Mouse (Mus musculus): ENCODE measurements around the gene Col7a1. TPM values are rescaled to one million over a fixed set of nuclear protein-coding genes. Genes with fewer than 3 reads are reported as not detected.

Gene Col7a1
- polyA plus RNA-seq, 1 experiment from 2014 or later = 1.1 TPM

DNA sequence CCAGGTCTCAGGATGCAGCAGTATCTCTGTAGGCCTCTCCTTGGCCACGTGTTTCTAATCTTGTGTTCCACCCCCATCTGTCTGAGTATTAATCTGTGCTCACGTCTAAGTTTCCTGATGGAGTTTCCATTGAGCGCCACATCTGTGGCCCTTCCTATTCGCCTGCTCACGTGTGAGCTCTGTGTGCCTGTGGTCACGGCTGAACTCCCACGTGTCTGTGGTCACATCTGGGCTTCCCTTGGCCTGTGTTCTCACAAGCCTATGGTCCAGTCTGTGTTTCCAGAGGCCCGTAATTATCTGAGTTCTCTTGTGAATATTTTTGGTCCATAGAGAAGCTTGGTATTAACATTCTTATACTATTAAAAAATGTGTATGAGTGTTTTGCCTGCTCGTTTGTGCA lies 23.1 kb downstream of the Col7a1 start:
- Histone ChIP-seq H3K4me2 (no peak overlapping the region), H3K4me1 (ENCODE audit: control insufficient read depth, insufficient read depth, low read length) (no peaks in the 10 kb centered on the region)

DNA sequence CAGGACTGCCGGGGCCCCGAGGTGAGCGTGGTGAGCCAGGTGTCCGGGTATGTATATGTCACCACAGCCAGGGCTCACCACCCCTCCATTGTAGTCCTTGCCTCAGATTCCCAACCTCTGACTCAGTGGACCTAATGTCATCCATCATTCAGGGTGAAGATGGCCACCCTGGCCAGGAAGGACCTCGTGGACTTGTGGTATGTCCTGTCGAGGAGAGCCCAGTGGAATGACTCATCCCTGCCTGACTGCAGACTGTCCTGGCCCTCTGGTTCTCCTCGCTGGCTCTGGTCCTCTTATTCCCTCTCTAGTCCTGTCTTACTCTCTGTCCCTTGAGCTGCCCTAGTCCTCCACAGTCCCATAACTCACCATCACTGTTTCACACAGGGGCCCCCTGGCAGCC lies 24.6 kb downstream of the Col7a1 start:
- no peak for ATAC-seq (ENCODE audit: low FRiP score)

More for the DNA sequence above, 23.1 kb downstream of the Col7a1 start:
- Histone ChIP-seq H3K27me3 (ENCODE audit: control insufficient read depth, insufficient read depth, low read length) (no peaks in the 10 kb centered on the region), H3K9ac (ENCODE audit: low read length) (no peak overlapping the region), H3K27ac (ENCODE audit: low read depth, low read length) (no peak overlapping the region), H3K4me3 (ENCODE audit: low read depth, low read length) (no peak overlapping the region), H3K36me3 (ENCODE audit: control insufficient read depth, insufficient read depth, low read length) (no peaks in the 10 kb centered on the region), H3K9me3 (ENCODE audit: control insufficient read depth, low read length) (no peaks in the 10 kb centered on the region)
- 85% methylated on average over 9 of the region's 9 CpGs for WGBS
- no peak for ATAC-seq (ENCODE audit: low FRiP score)
- peak; percentile 51 for DNase-seq (ENCODE audit: low spot score, missing footprints)

DNA sequence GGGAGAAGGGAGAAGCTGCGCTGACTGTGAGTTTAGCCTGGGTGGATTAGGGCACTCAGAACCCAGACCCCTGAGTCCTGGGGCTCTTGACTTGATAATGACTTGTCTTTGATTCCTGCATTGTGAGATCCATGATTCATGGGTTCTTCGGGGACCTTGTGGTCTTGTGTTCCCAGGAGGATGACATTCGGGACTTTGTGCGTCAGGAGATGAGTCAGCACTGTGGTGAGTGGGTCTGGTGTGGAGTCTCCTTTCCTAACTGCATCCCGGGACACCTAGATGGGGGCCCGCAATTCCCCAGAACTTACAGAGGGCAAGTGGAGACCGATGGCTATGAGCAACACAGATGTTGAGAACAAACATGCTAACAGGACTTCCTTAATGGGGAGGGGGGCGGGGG lies 29.1 kb downstream of the Col7a1 start:
- Histone ChIP-seq H3K9me3 (ENCODE audit: control insufficient read depth, low read length) (no peaks in the 10 kb centered on the region), H3K4me1 (ENCODE audit: control insufficient read depth, insufficient read depth, low read length) (no peaks in the 10 kb centered on the region), H3K4me2 (no peak overlapping the region), H3K27ac (ENCODE audit: low read depth, low read length) (no peak overlapping the region), H3K36me3 (ENCODE audit: control insufficient read depth, insufficient read depth, low read length) (no peaks in the 10 kb centered on the region), H3K27me3 (ENCODE audit: control insufficient read depth, insufficient read depth, low read length) (no peaks in the 10 kb centered on the region; the same call in 1 of the 2 replicates), H3K9ac (ENCODE audit: low read length) (no peak overlapping the region), H3K4me3 (ENCODE audit: low read depth, low read length) (no peak overlapping the region)
- 89% methylated on average over 8 of the region's 8 CpGs for WGBS
- DNase-seq (ENCODE audit: low spot score, missing footprints) (no peak), ATAC-seq (ENCODE audit: low FRiP score) (no peak)

More for the DNA sequence above, 24.6 kb downstream of the Col7a1 start:
- 84% methylated on average over 7 of the region's 7 CpGs for WGBS
- no peak overlapping the region for H3K4me2 ChIP-seq
- no peak overlapping the region for H3K4me3 ChIP-seq (ENCODE audit: low read depth, low read length)
- H3K27me3 ChIP-seq (ENCODE audit: control insufficient read depth, insufficient read depth, low read length) = no peaks in the 10 kb centered on the region
- H3K27ac ChIP-seq (ENCODE audit: low read depth, low read length) = no peak overlapping the region
- DNase-seq (ENCODE audit: low spot score, missing footprints) = peak; percentile 57
- H3K9ac ChIP-seq (ENCODE audit: low read length) = no peak overlapping the region
- no peaks in the 10 kb centered on the region for H3K36me3 ChIP-seq (ENCODE audit: control insufficient read depth, insufficient read depth, low read length)
- no peaks in the 10 kb centered on the region for H3K9me3 ChIP-seq (ENCODE audit: control insufficient read depth, low read length)
- no peaks in the 10 kb centered on the region for H3K4me1 ChIP-seq (ENCODE audit: control insufficient read depth, insufficient read depth, low read length)

DNA sequence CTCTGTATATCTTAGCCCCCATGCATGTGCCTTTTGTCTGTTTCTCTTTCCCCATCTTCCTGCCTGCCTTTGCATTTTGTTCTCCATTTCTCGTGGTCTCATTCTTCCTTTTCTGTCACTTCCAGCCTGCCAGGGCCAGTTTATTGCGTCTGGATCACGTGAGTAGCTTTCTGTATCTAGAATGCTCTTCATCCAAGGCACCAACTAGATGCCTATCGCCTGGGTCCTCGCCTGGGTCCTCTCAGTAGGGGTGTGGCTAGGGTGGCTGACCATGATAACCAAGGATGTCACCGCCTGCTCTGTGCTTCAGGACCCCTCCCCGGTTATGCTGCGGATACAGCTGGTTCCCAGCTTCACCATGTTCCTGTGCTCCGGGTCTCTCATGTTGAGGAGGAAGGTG lies 29.8 kb downstream of the Col7a1 start:
- Histone ChIP-seq H3K36me3 (ENCODE audit: control insufficient read depth, insufficient read depth, low read length) (no peaks in the 10 kb centered on the region), H3K4me2 (no peak overlapping the region), H3K27me3 (ENCODE audit: control insufficient read depth, insufficient read depth, low read length) (no peaks in the 10 kb centered on the region; the same call in 1 of the 2 replicates), H3K9me3 (ENCODE audit: control insufficient read depth, low read length) (no peaks in the 10 kb centered on the region), H3K4me3 (ENCODE audit: low read depth, low read length) (no peak overlapping the region), H3K9ac (ENCODE audit: low read length) (no peak overlapping the region), H3K27ac (ENCODE audit: low read depth, low read length) (no peak overlapping the region), H3K4me1 (ENCODE audit: control insufficient read depth, insufficient read depth, low read length) (no peaks in the 10 kb centered on the region)
- ATAC-seq (ENCODE audit: low FRiP score) (no peak), DNase-seq (ENCODE audit: low spot score, missing footprints) (peak; percentile 14)
- 85% methylated on average over 9 of the region's 9 CpGs for WGBS

DNA sequence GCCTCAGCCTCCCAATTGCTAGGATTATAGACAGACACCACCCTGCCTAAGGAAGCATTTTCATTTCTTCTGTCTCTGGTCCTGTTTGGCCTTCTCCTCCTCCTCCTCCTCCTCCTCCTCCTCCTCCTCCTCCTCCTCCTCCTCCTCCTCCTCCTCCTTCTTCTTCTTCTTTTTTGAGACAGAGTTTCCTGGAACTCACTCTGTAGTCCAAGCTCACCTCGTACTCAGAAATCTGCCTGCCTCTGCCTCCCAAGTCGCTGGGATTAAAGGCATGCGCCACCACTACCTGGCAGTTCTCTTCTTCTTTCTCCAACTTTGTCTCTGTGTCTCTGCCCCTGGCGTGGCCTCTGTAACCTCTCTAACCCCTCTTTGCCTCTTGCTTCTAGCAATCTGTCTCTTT lies 32.3 kb downstream of the Col7a1 start, which contains the start of gene Ucn2:
Gene Ucn2 (plus strand): TSS at position 301 of the 400 bp plus-strand sequence.
- DNase-seq (ENCODE audit: low spot score, missing footprints) = no peak
- Histone ChIP-seq H3K9ac (ENCODE audit: low read length) (no peak within 1 kb of the TSS), H3K4me2 (no peak within 1 kb of the TSS), H3K9me3 (ENCODE audit: control insufficient read depth, low read length) (no peaks in the 10 kb centered on the region), H3K4me1 (ENCODE audit: control insufficient read depth, insufficient read depth, low read length) (peaks cover 2% of the 10 kb centered on the region; the same call in 1 of the 2 replicates), H3K36me3 (ENCODE audit: control insufficient read depth, insufficient read depth, low read length) (no peaks in the 10 kb centered on the region), H3K27ac (ENCODE audit: low read depth, low read length) (no peak within 1 kb of the TSS), H3K27me3 (ENCODE audit: control insufficient read depth, insufficient read depth, low read length) (no peaks in the 10 kb centered on the region; the same call in 1 of the 2 replicates), H3K4me3 (ENCODE audit: low read depth, low read length) (no peak within 1 kb of the TSS)
- 89% methylated on average over 4 of the region's 4 CpGs for WGBS
- no peak for ATAC-seq (ENCODE audit: low FRiP score)

DNA sequence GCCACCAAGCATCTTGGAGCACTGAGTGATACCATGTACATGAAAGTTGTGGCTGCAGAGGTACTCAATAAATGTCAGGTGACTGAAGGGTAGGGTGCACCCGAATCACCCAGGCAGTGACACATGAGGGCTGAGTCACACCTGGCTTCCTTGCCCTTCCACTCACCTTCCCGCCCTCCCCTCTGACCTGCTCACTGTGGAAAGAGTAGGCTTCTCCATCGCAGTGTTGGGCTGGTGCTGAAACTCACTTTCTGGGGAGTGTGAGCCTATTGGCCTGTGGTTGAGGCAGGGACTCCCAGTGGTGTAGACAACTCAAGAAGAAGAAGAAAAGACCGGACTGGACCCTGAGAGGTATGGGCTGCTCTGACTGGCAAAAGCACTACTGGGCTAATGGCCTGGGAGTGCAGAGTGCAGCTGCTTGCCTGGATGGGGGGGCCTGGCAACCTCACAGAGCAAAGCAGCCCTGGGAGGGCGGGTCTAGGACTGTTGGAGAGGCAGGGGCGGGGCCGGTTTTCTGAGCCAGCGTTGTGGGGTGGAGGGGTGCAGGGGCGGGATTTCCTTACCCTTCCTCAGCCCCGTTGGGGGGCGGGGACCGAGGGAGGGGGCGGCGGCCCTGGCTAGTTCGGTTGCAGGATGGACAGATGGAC lies 34.4 kb downstream of the Col7a1 start:
- DNase-seq (ENCODE audit: low spot score, missing footprints) (no peak), ATAC-seq (ENCODE audit: low FRiP score) (no peak)
- H3K36me3 ChIP-seq (ENCODE audit: control insufficient read depth, insufficient read depth, low read length) = no peaks in the 10 kb centered on the region
- no peak overlapping the region for H3K27ac ChIP-seq (ENCODE audit: low read depth, low read length)
- no peaks in the 10 kb centered on the region for H3K9me3 ChIP-seq (ENCODE audit: control insufficient read depth, low read length)
- H3K4me2 ChIP-seq = no peak overlapping the region
- peaks cover 9% of the 10 kb centered on the region for H3K4me1 ChIP-seq (ENCODE audit: control insufficient read depth, insufficient read depth, low read length)
- WGBS = 27% methylated on average over 12 of the region's 15 CpGs
- no peak overlapping the region for H3K9ac ChIP-seq (ENCODE audit: low read length)
- no peak overlapping the region for H3K4me3 ChIP-seq (ENCODE audit: low read depth, low read length)
- H3K27me3 ChIP-seq (ENCODE audit: control insufficient read depth, insufficient read depth, low read length) = no peaks in the 10 kb centered on the region; the same call in 1 of the 2 replicates

DNA sequence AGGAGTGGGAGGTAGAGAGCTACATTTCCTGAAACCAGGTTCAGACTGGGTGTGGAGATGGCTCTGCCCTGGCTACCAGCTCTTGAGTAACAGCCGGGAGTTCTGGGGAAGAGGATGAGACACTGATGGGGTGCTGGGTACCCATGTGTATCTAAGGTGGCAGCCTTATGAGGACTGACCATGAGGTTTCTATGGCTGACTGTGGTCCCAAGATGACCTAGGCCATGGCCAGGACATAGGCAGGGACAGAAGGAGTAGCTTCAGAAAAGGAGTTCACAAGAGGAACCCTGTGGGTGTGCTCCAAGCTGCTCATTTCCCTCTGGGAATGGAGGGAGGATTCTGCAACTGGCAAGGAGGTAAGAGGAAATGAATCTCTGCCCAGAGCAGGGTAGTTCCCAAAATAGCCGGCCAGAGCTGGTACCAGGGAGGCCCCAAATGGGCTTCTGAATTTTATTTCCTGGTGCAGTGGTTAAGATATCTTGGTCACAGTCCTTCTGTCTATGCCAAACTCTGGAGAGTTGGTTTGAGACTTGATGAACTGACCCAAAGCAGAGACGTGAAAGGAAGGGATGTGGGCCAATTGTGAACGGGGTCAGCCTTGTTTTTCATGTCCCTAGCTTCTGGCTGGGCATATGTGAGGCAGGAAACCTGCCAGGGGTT lies 36.5 kb downstream of the Col7a1 start:
- Histone ChIP-seq H3K36me3 (ENCODE audit: control insufficient read depth, insufficient read depth, low read length) (no peaks in the 10 kb centered on the region), H3K4me3 (ENCODE audit: low read depth, low read length) (no peak overlapping the region), H3K27me3 (ENCODE audit: control insufficient read depth, insufficient read depth, low read length) (no peaks in the 10 kb centered on the region; the same call in 1 of the 2 replicates), H3K9me3 (ENCODE audit: control insufficient read depth, low read length) (no peaks in the 10 kb centered on the region), H3K9ac (ENCODE audit: low read length) (no peak overlapping the region), H3K4me2 (no peak overlapping the region), H3K4me1 (ENCODE audit: control insufficient read depth, insufficient read depth, low read length) (peaks cover 9% of the 10 kb centered on the region), H3K27ac (ENCODE audit: low read depth, low read length) (no peak overlapping the region)
- WGBS = 89% methylated on average over 4 of the region's 4 CpGs
- no peak for ATAC-seq (ENCODE audit: low FRiP score)
- DNase-seq (ENCODE audit: low spot score, missing footprints) = peak; percentile 57

DNA sequence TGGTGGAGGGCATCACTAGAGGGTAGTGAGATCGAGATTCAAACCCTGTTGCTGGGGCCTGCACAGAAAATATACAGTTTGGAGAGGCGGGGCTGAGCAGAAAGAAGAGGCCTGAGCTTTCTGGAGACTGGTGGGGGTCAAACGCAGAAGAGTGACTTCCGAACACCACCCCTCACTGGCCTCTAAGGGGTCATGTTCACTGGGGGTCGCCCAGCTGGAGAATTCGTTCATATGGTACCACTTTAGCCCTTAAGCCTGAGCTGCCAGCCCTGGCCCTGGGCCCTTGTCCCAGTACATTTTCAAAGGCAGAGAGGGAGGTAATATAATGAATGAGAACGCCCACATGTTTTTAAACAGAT lies 37.1 kb downstream of the Col7a1 start:
- Histone ChIP-seq H3K27me3 (ENCODE audit: control insufficient read depth, insufficient read depth, low read length) (no peaks in the 10 kb centered on the region; the same call in 1 of the 2 replicates), H3K4me2 (no peak overlapping the region), H3K9me3 (ENCODE audit: control insufficient read depth, low read length) (no peaks in the 10 kb centered on the region), H3K9ac (ENCODE audit: low read length) (no peak overlapping the region), H3K36me3 (ENCODE audit: control insufficient read depth, insufficient read depth, low read length) (no peaks in the 10 kb centered on the region), H3K4me1 (ENCODE audit: control insufficient read depth, insufficient read depth, low read length) (peaks cover 9% of the 10 kb centered on the region), H3K4me3 (ENCODE audit: low read depth, low read length) (no peak overlapping the region), H3K27ac (ENCODE audit: low read depth, low read length) (no peak overlapping the region)
- ATAC-seq (ENCODE audit: low FRiP score) (no peak), DNase-seq (ENCODE audit: low spot score, missing footprints) (peak; percentile 33)
- WGBS = 75% methylated on average over 7 of the region's 7 CpGs

DNA sequence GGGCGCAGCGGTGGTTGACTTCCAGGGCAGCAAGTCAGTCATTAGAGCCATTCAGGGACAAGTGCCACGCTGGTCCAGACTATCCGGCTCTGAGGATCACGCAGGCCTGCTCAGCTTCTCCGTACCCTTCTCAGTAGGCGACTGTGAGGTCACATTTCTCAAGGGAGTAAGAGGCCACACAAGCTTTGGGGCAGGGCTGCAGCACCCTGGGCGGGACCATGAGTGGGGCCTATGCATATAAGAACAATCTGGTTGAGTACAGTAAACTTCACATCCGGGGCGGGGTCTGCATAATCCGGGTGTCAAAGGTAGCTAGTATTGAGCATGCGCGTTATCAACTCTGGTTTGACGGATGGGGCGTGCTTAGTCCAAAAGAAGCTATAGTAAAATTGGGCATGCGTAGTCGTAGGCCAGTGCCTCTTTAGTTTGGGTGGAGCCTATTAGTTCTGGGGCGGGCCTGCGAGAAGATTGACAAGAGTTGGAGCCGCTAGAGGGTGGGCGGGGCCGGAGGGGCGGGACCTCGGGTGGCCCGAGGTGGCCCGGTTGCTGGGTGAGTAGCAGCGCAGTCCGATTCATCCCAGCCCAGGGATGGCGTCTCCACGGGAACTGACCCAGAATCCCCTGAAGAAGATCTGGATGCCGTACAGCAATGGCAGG lies 38.2 kb downstream of the Col7a1 start, which contains the start of gene Pfkfb4:
Gene Pfkfb4 (plus strand): TSS at position 351 of the 657 bp plus-strand sequence.
- peak; percentile 99 for DNase-seq (ENCODE audit: low spot score, missing footprints)
- Histone ChIP-seq H3K9me3 (ENCODE audit: control insufficient read depth, low read length) (no peaks in the 10 kb centered on the region), H3K4me1 (ENCODE audit: control insufficient read depth, insufficient read depth, low read length) (peaks cover 9% of the 10 kb centered on the region), H3K27me3 (ENCODE audit: control insufficient read depth, insufficient read depth, low read length) (no peaks in the 10 kb centered on the region; the same call in 1 of the 2 replicates), H3K4me2 (peak within 1 kb of the TSS; percentile 63), H3K9ac (ENCODE audit: low read length) (peak within 1 kb of the TSS; percentile 65), H3K36me3 (ENCODE audit: control insufficient read depth, insufficient read depth, low read length) (no peaks in the 10 kb centered on the region), H3K4me3 (ENCODE audit: low read depth, low read length) (peak within 1 kb of the TSS; percentile 51), H3K27ac (ENCODE audit: low read depth, low read length) (peak within 1 kb of the TSS; percentile 60)
- 2% methylated on average over 31 of the region's 31 CpGs for WGBS
- peak; percentile 97 for ATAC-seq (ENCODE audit: low FRiP score)

Measured in midbrain, embryonic 11.5 days (tissue).